Mouse (Mus musculus): ENCODE measurements around the gene Ap4m1.

DNA sequence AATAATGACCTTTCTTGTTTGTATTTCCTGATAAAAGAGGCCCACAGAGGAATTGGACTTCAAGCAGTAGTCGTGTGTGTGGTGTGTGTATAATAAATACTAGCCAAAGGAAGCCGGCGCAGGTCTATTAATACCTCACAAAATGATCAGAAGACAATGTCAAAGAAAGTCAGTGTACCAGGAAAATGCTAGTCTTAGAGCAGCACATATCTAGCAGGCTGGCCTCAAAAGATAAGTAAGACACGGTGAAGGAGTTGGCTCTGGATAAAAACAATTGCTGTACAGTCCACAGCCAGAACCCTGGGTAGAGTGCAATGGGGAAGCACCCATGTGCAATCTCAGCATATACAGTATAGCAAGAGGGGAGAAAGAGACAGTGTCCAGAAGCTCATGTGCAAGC is 34.5 kb upstream of the Ap4m1 start:
- 0 out of 2 replicates have a peak, but pooled peaks have one; percentile 10 for TF ChIP-seq ETS1 (IDR thresholded peaks at IDR 0.05; ENCODE audit: low read depth, low read length)
- peak; percentile 68 for TF ChIP-seq GATA1 (IDR thresholded peaks at IDR 0.05; ENCODE audit: low read depth, low read length)
- no peak for TF ChIP-seq HCFC1 (IDR thresholded peaks at IDR 0.05; ENCODE audit: low read depth, low read length)
- TF ChIP-seq CTCF (IDR thresholded peaks at IDR 0.05 in 2 of 3, conservative IDR thresholded peaks at IDR 0.05 in 1 of 3; ENCODE audit: control insufficient read depth in 1 of 3, insufficient read depth in 1 of 3, low read depth in 2 of 3, low read length in 3 of 3, poor library complexity in 1 of 3, severe bottlenecking in 1 of 3), result no peak
- no peak for TF ChIP-seq RAD21 (IDR thresholded peaks at IDR 0.05; ENCODE audit: low read depth, low read length)
- TF ChIP-seq CHD1 (IDR thresholded peaks at IDR 0.05; ENCODE audit: low read depth, low read length), result no peak
- no peak for TF ChIP-seq JUND (IDR thresholded peaks at IDR 0.05; ENCODE audit: low read depth, low read length)
